Mouse (Mus musculus) skeletal muscle tissue, postnatal 0 days (tissue): ENCODE measurements around the gene Col5a2. TPM values are rescaled to one million over a fixed set of nuclear protein-coding genes. Genes with fewer than 3 reads are reported as not detected.

ENCODE experiments used
- polyA plus RNA-seq: library from polyadenylated mRNA; unstranded; fragments of >200 nt; fragmentation: Nextera tagmentation; extraction: Ambion mirVana; gene quantifications from 2 replicates; pipeline ENCODE4 v1.2.1, GENCODE M21; 2015

The Col5a2 gene
- polyA plus RNA-seq, result 90.2 and 107 TPM in 2 replicates

GRCm38 (mm10) chr1:45502865-45503332 lies at the start of gene Col5a2:
Gene Col5a2 (minus strand): TSS chr1:45503282.

Other genes starting within 250 kb of the Col5a2 start
- gene Col3a1, start 191.7 kb downstream of the Col5a2 start, polyA plus RNA-seq, result 2,310 and 2,896 TPM in 2 replicates